Mouse (Mus musculus) midbrain, embryonic 15.5 days (tissue): ENCODE measurements at regions not wholly inside any gene's neighbourhood (a gene's known extent, or its start where the extent isn't known, plus 50 kb on each side); places are given as distances from the start of the nearest gene placed in this dataset.
A peak's percentile ranks its signal among the peaks of the same experiment; 100 is the strongest.

Experiments used
- ATAC-seq: fragments of 200-750 bp; cut with Nextera tagmentation; replicated peaks from 2 replicates; pipeline ENCODE4 v1.8.0; 2017; ENCODE audit warnings: moderate TSS enrichment
- H3K27ac ChIP-seq: fragments of 300-500 bp; sonication (generic); 2 replicates; pipeline ENCODE4 v1.5.1; 2015; ENCODE audit warnings: mild to moderate bottlenecking, inconsistent platforms
- H3K27me3 ChIP-seq: fragments of 300-500 bp; sonication (generic); replicated peaks from 2 replicates; pipeline ENCODE4 v1.6.1; 2015; ENCODE audit warnings: inconsistent platforms
- H3K36me3 ChIP-seq: fragments of 300-500 bp; sonication (generic); replicated peaks from 2 replicates; pipeline ENCODE4 v1.6.1; 2015; ENCODE audit warnings: inconsistent platforms
- H3K4me1 ChIP-seq: fragments of 300-500 bp; sonication (generic); 2 replicates; pipeline ENCODE4 v1.6.1; 2015; ENCODE audit warnings: inconsistent platforms
- H3K4me2 ChIP-seq: fragments of 300-500 bp; sonication (generic); 2 replicates; pipeline ENCODE4 v1.6.1; 2015; ENCODE audit warnings: inconsistent platforms, mild to moderate bottlenecking, moderate library complexity
- H3K4me3 ChIP-seq: fragments of 300-500 bp; sonication (generic); 2 replicates; pipeline ENCODE4 v1.5.1; 2015; ENCODE audit warnings: mild to moderate bottlenecking, inconsistent platforms
- H3K9ac ChIP-seq: fragments of 300-500 bp; sonication (generic); 2 replicates; pipeline ENCODE4 v1.6.1; 2015; ENCODE audit warnings: mild to moderate bottlenecking, inconsistent platforms
- H3K9me3 ChIP-seq: fragments of 300-500 bp; sonication (generic); 2 replicates; pipeline ENCODE4 v1.6.1; 2016; ENCODE audit warnings: inconsistent platforms
- WGBS: fragments of 180-500 bp; shearing (Covaris S2); methylation state at CpG from one replicate; pipeline ENCODE4 v1.1.7; 2015; ENCODE audit warnings: mixed read lengths; 5-methylcytosine and 5-hydroxymethylcytosine counted together

- WGBS: 36% methylated on average over 9 of the region's 9 CpGs
- no peak overlapping the region for H3K27ac ChIP-seq
Measured at GRCm38 (mm10) chr9:115681841-115682240, 227.4 kb upstream of the Gadl1 start.

GRCm38 (mm10) chr9:115683951-115684350 is 225.3 kb upstream of the Gadl1 start:
- Histone ChIP-seq H3K4me3 (no peak overlapping the region), H3K9me3 (no peaks in the 10 kb centered on the region), H3K9ac (no peak overlapping the region), H3K27ac (no peak overlapping the region), H3K27me3 (no peaks in the 10 kb centered on the region), H3K4me1 (peaks cover 5% of the 10 kb centered on the region), H3K4me2 (no peak overlapping the region), H3K36me3 (no peaks in the 10 kb centered on the region)
- ATAC-seq: no peak

More at GRCm38 (mm10) chr9:115681841-115682240, 227.4 kb upstream of the Gadl1 start:
- Histone ChIP-seq H3K27me3 (no peaks in the 10 kb centered on the region), H3K4me1 (peaks cover 5% of the 10 kb centered on the region), H3K36me3 (no peaks in the 10 kb centered on the region), H3K9ac (no peak overlapping the region), H3K9me3 (no peaks in the 10 kb centered on the region), H3K4me3 (no peak overlapping the region), H3K4me2 (no peak overlapping the region)
- no peak for ATAC-seq

- no peak for ATAC-seq
- Histone ChIP-seq H3K27me3 (no peaks in the 10 kb centered on the region), H3K9me3 (no peaks in the 10 kb centered on the region), H3K4me2 (no peak overlapping the region), H3K4me1 (peaks cover 4% of the 10 kb centered on the region), H3K27ac (no peak overlapping the region), H3K9ac (no peak overlapping the region), H3K4me3 (no peak overlapping the region), H3K36me3 (no peaks in the 10 kb centered on the region)
- 95% methylated on average over 5 of the region's 5 CpGs for WGBS
Measured at GRCm38 (mm10) chr9:115686605-115687004, 222.7 kb upstream of the Gadl1 start.

GRCm38 (mm10) chr9:115692837-115693236 is 216.4 kb upstream of the Gadl1 start:
- H3K9me3 ChIP-seq: no peaks in the 10 kb centered on the region
- H3K9ac ChIP-seq: no peak overlapping the region
- H3K4me2 ChIP-seq: no peak overlapping the region
- H3K27ac ChIP-seq: no peak overlapping the region
- no peaks in the 10 kb centered on the region for H3K36me3 ChIP-seq
- WGBS: 66% methylated on average over 2 of the region's 2 CpGs
- no peak for ATAC-seq
- no peaks in the 10 kb centered on the region for H3K4me1 ChIP-seq
- H3K4me3 ChIP-seq: no peak overlapping the region
- H3K27me3 ChIP-seq: no peaks in the 10 kb centered on the region

GRCm38 (mm10) chr9:115703791-115704190 is 205.5 kb upstream of the Gadl1 start:
- Histone ChIP-seq H3K4me1 (peaks cover 9% of the 10 kb centered on the region), H3K36me3 (no peaks in the 10 kb centered on the region), H3K9me3 (no peaks in the 10 kb centered on the region), H3K27ac (no peak overlapping the region), H3K4me2 (no peak overlapping the region), H3K27me3 (no peaks in the 10 kb centered on the region), H3K9ac (no peak overlapping the region), H3K4me3 (no peak overlapping the region)
- no peak for ATAC-seq
- 94% methylated on average over 7 of the region's 7 CpGs for WGBS

- Histone ChIP-seq H3K9me3 (no peaks in the 10 kb centered on the region), H3K4me3 (no peak overlapping the region), H3K4me2 (no peak overlapping the region), H3K36me3 (no peaks in the 10 kb centered on the region), H3K9ac (no peak overlapping the region), H3K4me1 (peaks cover 9% of the 10 kb centered on the region), H3K27ac (no peak overlapping the region), H3K27me3 (no peaks in the 10 kb centered on the region)
- no peak for ATAC-seq
- 39% methylated on average over 9 of the region's 9 CpGs for WGBS
Measured at GRCm38 (mm10) chr9:115704249-115704648, 205.0 kb upstream of the Gadl1 start.

GRCm38 (mm10) chr9:115705761-115706160 is 203.5 kb upstream of the Gadl1 start:
- Histone ChIP-seq H3K9me3 (no peaks in the 10 kb centered on the region), H3K27ac (no peak overlapping the region), H3K4me2 (no peak overlapping the region), H3K4me1 (peaks cover 9% of the 10 kb centered on the region), H3K9ac (no peak overlapping the region), H3K4me3 (no peak overlapping the region), H3K27me3 (no peaks in the 10 kb centered on the region), H3K36me3 (no peaks in the 10 kb centered on the region)
- 88% methylated on average over 6 of the region's 6 CpGs for WGBS
- ATAC-seq: no peak

- ATAC-seq: peak; percentile 80
- Histone ChIP-seq H3K27me3 (no peaks in the 10 kb centered on the region), H3K27ac (0 out of 2 replicates have a peak overlapping the region, but pooled peaks have one; percentile 51), H3K4me2 (peak overlapping the region; percentile 1; the same call in 1 of the 2 replicates), H3K4me3 (no peak overlapping the region), H3K36me3 (no peaks in the 10 kb centered on the region), H3K9me3 (no peaks in the 10 kb centered on the region), H3K9ac (no peak overlapping the region), H3K4me1 (peaks cover 9% of the 10 kb centered on the region)
- WGBS: 20% methylated on average over 8 of the region's 8 CpGs
Measured at GRCm38 (mm10) chr9:115708199-115708934, 200.9 kb upstream of the Gadl1 start.

GRCm38 (mm10) chr9:115710039-115710739 is 199.1 kb upstream of the Gadl1 start:
- no peak for ATAC-seq
- Histone ChIP-seq H3K9ac (no peak overlapping the region), H3K27me3 (no peaks in the 10 kb centered on the region), H3K27ac (no peak overlapping the region), H3K36me3 (no peaks in the 10 kb centered on the region), H3K4me1 (peaks cover 9% of the 10 kb centered on the region), H3K9me3 (no peaks in the 10 kb centered on the region), H3K4me2 (no peak overlapping the region), H3K4me3 (no peak overlapping the region)
- 85% methylated on average over 14 of the region's 14 CpGs for WGBS

- WGBS: 96% methylated on average over 2 of the region's 2 CpGs
- Histone ChIP-seq H3K4me2 (no peak overlapping the region), H3K9me3 (no peaks in the 10 kb centered on the region), H3K4me1 (no peaks in the 10 kb centered on the region), H3K27me3 (no peaks in the 10 kb centered on the region), H3K4me3 (no peak overlapping the region), H3K36me3 (no peaks in the 10 kb centered on the region), H3K27ac (no peak overlapping the region), H3K9ac (no peak overlapping the region)
- no peak for ATAC-seq
Measured at GRCm38 (mm10) chr9:115720306-115720705, 188.9 kb upstream of the Gadl1 start.

GRCm38 (mm10) chr9:115720841-115721240 is 188.4 kb upstream of the Gadl1 start:
- ATAC-seq: no peak
- H3K9ac ChIP-seq: no peak overlapping the region
- no peak overlapping the region for H3K4me3 ChIP-seq
- no peak overlapping the region for H3K4me2 ChIP-seq
- H3K27me3 ChIP-seq: no peaks in the 10 kb centered on the region
- H3K27ac ChIP-seq: no peak overlapping the region
- no peaks in the 10 kb centered on the region for H3K9me3 ChIP-seq
- H3K36me3 ChIP-seq: no peaks in the 10 kb centered on the region
- 98% methylated on average over 2 of the region's 2 CpGs for WGBS
- no peaks in the 10 kb centered on the region for H3K4me1 ChIP-seq

- H3K36me3 ChIP-seq: no peaks in the 10 kb centered on the region
- no peak overlapping the region for H3K9ac ChIP-seq
- no peak overlapping the region for H3K4me2 ChIP-seq
- no peak overlapping the region for H3K4me3 ChIP-seq
- 9% methylated on average over 2 of the region's 2 CpGs for WGBS
- no peak overlapping the region for H3K27ac ChIP-seq
- ATAC-seq: no peak
- no peaks in the 10 kb centered on the region for H3K27me3 ChIP-seq
- H3K9me3 ChIP-seq: no peaks in the 10 kb centered on the region
- H3K4me1 ChIP-seq: no peaks in the 10 kb centered on the region
Measured at GRCm38 (mm10) chr9:115724063-115724462, 185.2 kb upstream of the Gadl1 start.

- H3K4me2 ChIP-seq: no peak overlapping the region
- no peaks in the 10 kb centered on the region for H3K9me3 ChIP-seq
- H3K27ac ChIP-seq: no peak overlapping the region
- no peak for ATAC-seq
- no peaks in the 10 kb centered on the region for H3K36me3 ChIP-seq
- H3K9ac ChIP-seq: no peak overlapping the region
- H3K4me3 ChIP-seq: no peak overlapping the region
- WGBS: 61% methylated on average over 5 of the region's 5 CpGs
- H3K27me3 ChIP-seq: no peaks in the 10 kb centered on the region
- no peaks in the 10 kb centered on the region for H3K4me1 ChIP-seq
Measured at GRCm38 (mm10) chr9:115727361-115727760, 181.9 kb upstream of the Gadl1 start.
